Comparison of ENCODE assay signal across 8 mouse cellular contexts in genomic region chr8:83608398-83608829, GRCm38 (mm10). TPM values are rescaled to one million over a fixed set of nuclear protein-coding genes. Genes with fewer than 3 reads are reported as not detected.
DNase-seq lines count a peak whose midpoint lies in the region; ATAC-seq and TF ChIP-seq lines count a peak whose summit lies in the region.

No protein-coding gene starts in this region.

- peaks cover 24% of the 10 kb centered on the region for H3K4me1 ChIP-seq in forebrain, embryonic 13.5 days
- peaks cover 9% of the 10 kb centered on the region for H3K4me1 ChIP-seq in lung, adult 2 months (ENCODE audit: control insufficient read depth, insufficient read depth, low read length)
- H3K4me1 ChIP-seq in neural tube, embryonic 15.5 days: peaks cover 31% of the 10 kb centered on the region

- WGBS in forebrain, embryonic 13.5 days: under 1% methylated on average over 49 of the region's 51 CpGs
- WGBS in lung, adult 2 months: under 1% methylated on average over 51 of the region's 51 CpGs
- WGBS in neural tube, embryonic 15.5 days: under 1% methylated on average over 51 of the region's 51 CpGs

- H3K9ac ChIP-seq in forebrain, embryonic 13.5 days: peak overlapping the region; percentile 89
- peak overlapping the region; percentile 66 for H3K9ac ChIP-seq in neural tube, embryonic 15.5 days (replicated peaks)

- no peak for TF ChIP-seq POLR2A in lung, adult 2 months (IDR thresholded peaks at IDR 0.05; ENCODE audit: borderline replicate concordance, extremely low read depth, low read depth, low read length)

- intact Hi-C loops in heart, postnatal 36 days (cut with DNase I): no loop called here

- peak; percentile 37 for TF ChIP-seq CTCF in layer of hippocampus, adult 2 months (conservative IDR thresholded peaks at IDR 0.05)
- TF ChIP-seq CTCF in lung, adult 2 months (IDR thresholded peaks at IDR 0.05; ENCODE audit: insufficient read depth, low read length): no peak

- no peaks in the 10 kb centered on the region for H3K27me3 ChIP-seq in forebrain, embryonic 13.5 days
- H3K27me3 ChIP-seq in neural tube, embryonic 15.5 days (replicated peaks): no peaks in the 10 kb centered on the region

- H3K4me3 ChIP-seq in forebrain, embryonic 13.5 days: peak overlapping the region; percentile 79
- H3K4me3 ChIP-seq in layer of hippocampus, adult 2 months: peak overlapping the region; percentile 97
- peak overlapping the region; percentile 97 for H3K4me3 ChIP-seq in lung, adult 2 months (replicated peaks; ENCODE audit: extremely low read depth, low read depth, low read length)
- peak overlapping the region; percentile 78 for H3K4me3 ChIP-seq in neural tube, embryonic 15.5 days (replicated peaks)

- DNase-seq in CD8-positive naive resting alpha-beta T cell, adult 2 months (ENCODE audit: low read depth in 2 of 2, low spot score in 2 of 2): peak; percentile 77 to 81
- DNase-seq in adrenal gland, postnatal 36 days: peak; percentile 90 to 91
- peak; percentile 83 to 88 for DNase-seq in heart, postnatal 36 days
- peak; percentile 68 to 81 for DNase-seq in layer of hippocampus, adult 2 months (ENCODE audit: low spot score in 2 of 2)
- DNase-seq in lung, adult 2 months: peak; percentile 86
- DNase-seq in thymus, postnatal 0 days (ENCODE audit: low spot score): peak; percentile 85

- peaks cover 37% of the 10 kb centered on the region for H3K36me3 ChIP-seq in forebrain, embryonic 13.5 days (ENCODE audit: poor library complexity, severe bottlenecking)
- peaks cover 34% of the 10 kb centered on the region for H3K36me3 ChIP-seq in neural tube, embryonic 15.5 days

- H3K4me2 ChIP-seq in forebrain, embryonic 13.5 days: peak overlapping the region; percentile 90
- H3K4me2 ChIP-seq in neural tube, embryonic 15.5 days: peak overlapping the region; percentile 83

- no peaks in the 10 kb centered on the region for H3K9me3 ChIP-seq in forebrain, embryonic 13.5 days (replicated peaks)
- H3K9me3 ChIP-seq in neural tube, embryonic 15.5 days (replicated peaks): no peaks in the 10 kb centered on the region

- peak; percentile 73 for ATAC-seq in forebrain, embryonic 13.5 days
- ATAC-seq in neural tube, embryonic 15.5 days (ENCODE audit: low FRiP score): peak; percentile 82

- H3K27ac ChIP-seq in forebrain, embryonic 13.5 days: peak overlapping the region; percentile 97
- H3K27ac ChIP-seq in layer of hippocampus, adult 2 months: peak overlapping the region; percentile 98
- peak overlapping the region; percentile 97 for H3K27ac ChIP-seq in neural tube, embryonic 15.5 days (replicated peaks)

RNA-seq across cellular contexts. Expression of gene Dnajb1, which starts 0.4 kb away (rescaled TPM):
- 10 to 100 TPM; 38.5 to 57.2 TPM for total RNA-seq in adrenal gland, postnatal 36 days (2021)
- polyA plus RNA-seq in forebrain, embryonic 13.5 days (2015; fragmentation: Nextera tagmentation; extraction: Ambion mirVana): 59.4 and 61.9 TPM in 2 replicates
- 10 to 100 TPM; 10.7 to 16.0 TPM for total RNA-seq in heart, postnatal 36 days (2021)
- 10 to 100 TPM; 36.5 to 37.6 TPM for total RNA-seq in layer of hippocampus, adult 2 months (2021)
- 23.5 and 26.4 TPM in 2 replicates for polyA plus RNA-seq in lung, adult 2 months (2012; rRNA removed)
- polyA plus RNA-seq in neural tube, embryonic 15.5 days (2015; fragmentation: Nextera tagmentation; extraction: Ambion mirVana): 57.9 and 63.1 TPM in 2 replicates
- 71.2 and 92.9 TPM in 2 replicates for polyA plus RNA-seq in thymus, postnatal 0 days (2015; fragmentation: Nextera tagmentation; extraction: Ambion mirVana)

RNA-seq across cellular contexts. Expression of gene Tecr, which starts 0.6 kb away (rescaled TPM):
- 100 to 1,000 TPM; 450 to 470 TPM for total RNA-seq in adrenal gland, postnatal 36 days (2021)
- 613 and 652 TPM in 2 replicates for polyA plus RNA-seq in forebrain, embryonic 13.5 days (2015; fragmentation: Nextera tagmentation; extraction: Ambion mirVana)
- 100 to 1,000 TPM; 431 to 554 TPM for total RNA-seq in heart, postnatal 36 days (2021)
- 100 to 1,000 TPM; 503 to 542 TPM for total RNA-seq in layer of hippocampus, adult 2 months (2021)
- polyA plus RNA-seq in lung, adult 2 months (2012; rRNA removed): 416 and 565 TPM in 2 replicates
- polyA plus RNA-seq in neural tube, embryonic 15.5 days (2015; fragmentation: Nextera tagmentation; extraction: Ambion mirVana): 1,464 and 1,650 TPM in 2 replicates
- polyA plus RNA-seq in thymus, postnatal 0 days (2015; fragmentation: Nextera tagmentation; extraction: Ambion mirVana): 315 and 341 TPM in 2 replicates

RNA-seq across cellular contexts. Expression of gene Ndufb7, which starts 41.9 kb away (rescaled TPM):
- 100 to 1,000 TPM; 218 to 228 TPM for total RNA-seq in adrenal gland, postnatal 36 days (2021)
- polyA plus RNA-seq in forebrain, embryonic 13.5 days (2015; fragmentation: Nextera tagmentation; extraction: Ambion mirVana): 393 and 412 TPM in 2 replicates
- total RNA-seq in heart, postnatal 36 days (2021): 100 to 1,000 TPM; 712 to 745 TPM
- 100 to 1,000 TPM; 154 to 156 TPM for total RNA-seq in layer of hippocampus, adult 2 months (2021)
- polyA plus RNA-seq in lung, adult 2 months (2012; rRNA removed): 269 and 286 TPM in 2 replicates
- polyA plus RNA-seq in neural tube, embryonic 15.5 days (2015; fragmentation: Nextera tagmentation; extraction: Ambion mirVana): 344 and 362 TPM in 2 replicates
- polyA plus RNA-seq in thymus, postnatal 0 days (2015; fragmentation: Nextera tagmentation; extraction: Ambion mirVana): 503 and 517 TPM in 2 replicates

RNA-seq across cellular contexts. Expression of gene Gipc1, which starts 44.1 kb away (rescaled TPM):
- total RNA-seq in adrenal gland, postnatal 36 days (2021): 10 to 100 TPM; 37.8 to 44.0 TPM
- polyA plus RNA-seq in forebrain, embryonic 13.5 days (2015; fragmentation: Nextera tagmentation; extraction: Ambion mirVana): 190 and 196 TPM in 2 replicates
- total RNA-seq in heart, postnatal 36 days (2021): 10 to 100 TPM; 25.2 to 28.3 TPM
- 10 to 100 TPM; 52.8 to 55.4 TPM for total RNA-seq in layer of hippocampus, adult 2 months (2021)
- 58.6 and 67.0 TPM in 2 replicates for polyA plus RNA-seq in lung, adult 2 months (2012; rRNA removed)
- polyA plus RNA-seq in neural tube, embryonic 15.5 days (2015; fragmentation: Nextera tagmentation; extraction: Ambion mirVana): 116 and 118 TPM in 2 replicates
- 89.3 and 90.6 TPM in 2 replicates for polyA plus RNA-seq in thymus, postnatal 0 days (2015; fragmentation: Nextera tagmentation; extraction: Ambion mirVana)

RNA-seq across cellular contexts. Expression of gene Ptger1, which starts 58.1 kb away (rescaled TPM):
- total RNA-seq in adrenal gland, postnatal 36 days (2021): 1 to 10 TPM in 1 of 2 experiments, under 1 TPM in 1; 0.63 to 2.2 TPM
- 0.67 and 0.78 TPM in 2 replicates for polyA plus RNA-seq in forebrain, embryonic 13.5 days (2015; fragmentation: Nextera tagmentation; extraction: Ambion mirVana)
- under 1 TPM; 0.27 to 0.75 TPM for total RNA-seq in heart, postnatal 36 days (2021)
- under 1 TPM; 0.42 to 0.84 TPM for total RNA-seq in layer of hippocampus, adult 2 months (2021)
- 6.8 and 7.8 TPM in 2 replicates for polyA plus RNA-seq in lung, adult 2 months (2012; rRNA removed)
- 0.95 and 1.00 TPM in 2 replicates for polyA plus RNA-seq in neural tube, embryonic 15.5 days (2015; fragmentation: Nextera tagmentation; extraction: Ambion mirVana)
- 0.42 and 0.82 TPM in 2 replicates for polyA plus RNA-seq in thymus, postnatal 0 days (2015; fragmentation: Nextera tagmentation; extraction: Ambion mirVana)

Comparison
In these comparisons a context has a peak if more than half of its experiments do, and no peak if none do; other contexts are left out.
1. Peak in every context shown above with its lines: DNase-seq, ATAC-seq, H3K4me3 ChIP-seq and H3K27ac ChIP-seq.